Mouse (Mus musculus) lung, adult 2 months (tissue): ENCODE data around the gene Lfng. TPM values are rescaled to one million over a fixed set of nuclear protein-coding genes. Genes with fewer than 3 reads are reported as not detected.

ENCODE experiments used
- DNase-seq: peaks from one replicate; pipeline ENCODE4 v3.0.0; 2022
- H3K4me1 ChIP-seq: fragments of 200-500 bp; 2 replicates; pipeline ENCODE4 v1.6.1; 2011; ENCODE audit warnings: low read length; ENCODE audit not compliant: control insufficient read depth, insufficient read depth
- H3K4me3 ChIP-seq: fragments of 200-500 bp; replicated peaks from 2 replicates; pipeline ENCODE3; 2011; ENCODE audit warnings: low read depth, mild to moderate bottlenecking, control low read depth, low read length; ENCODE audit errors: extremely low read depth
- CTCF ChIP-seq: fragments of 200-500 bp; IDR thresholded peaks from 2 replicates; pipeline ENCODE4 v1.5.1; 2011; ENCODE audit warnings: mild to moderate bottlenecking, low read length, control low read depth; ENCODE audit not compliant: insufficient read depth
- POLR2A ChIP-seq: fragments of 200-500 bp; IDR thresholded peaks from 2 replicates; pipeline ENCODE4 v1.6.1; 2011; ENCODE audit warnings: low read depth, mild to moderate bottlenecking, control low read depth, low read length, borderline replicate concordance; ENCODE audit errors: extremely low read depth
- WGBS: fragments of 180-500 bp; shearing (Covaris S2); methylation state at CpG from one replicate; pipeline ENCODE4 v1.1.7; 2018; 5-methylcytosine and 5-hydroxymethylcytosine counted together
- polyA plus RNA-seq: library from polyadenylated mRNA; depleted of rRNA; stranded (reverse); fragments of >200 nt; gene quantifications from 2 replicates; pipeline ENCODE4 v1.2.3, GENCODE M21; 2012

Lfng gene
- polyA plus RNA-seq, 1 experiment, result 141 TPM

- DNase-seq, result no peak
- 58% methylated on average over 6 of the region's 6 CpGs for WGBS
- H3K4me3 ChIP-seq, result no peak overlapping the region
- TF ChIP-seq CTCF, result no peak
- no peak for TF ChIP-seq POLR2A
- peaks cover 17% of the 10 kb centered on the region for H3K4me1 ChIP-seq
Observed at GRCm38 (mm10) chr5:140637058-140637410, 29.9 kb downstream of the Lfng start.

GRCm38 (mm10) chr5:140637989-140638388 is 30.9 kb downstream of the Lfng start:
- Histone ChIP-seq H3K4me3 (no peak overlapping the region), H3K4me1 (peaks cover 16% of the 10 kb centered on the region)
- WGBS, result 65% methylated on average over 3 of the region's 3 CpGs
- TF ChIP-seq CTCF (no peak), POLR2A (no peak)
- DNase-seq, result no peak

GRCm38 (mm10) chr5:140638484-140638883 is 31.4 kb downstream of the Lfng start:
- TF ChIP-seq POLR2A (no peak), CTCF (no peak)
- no peak overlapping the region for H3K4me3 ChIP-seq
- H3K4me1 ChIP-seq, result peaks cover 15% of the 10 kb centered on the region
- WGBS, result 78% methylated on average over 6 of the region's 6 CpGs
- DNase-seq, result no peak

DNA sequence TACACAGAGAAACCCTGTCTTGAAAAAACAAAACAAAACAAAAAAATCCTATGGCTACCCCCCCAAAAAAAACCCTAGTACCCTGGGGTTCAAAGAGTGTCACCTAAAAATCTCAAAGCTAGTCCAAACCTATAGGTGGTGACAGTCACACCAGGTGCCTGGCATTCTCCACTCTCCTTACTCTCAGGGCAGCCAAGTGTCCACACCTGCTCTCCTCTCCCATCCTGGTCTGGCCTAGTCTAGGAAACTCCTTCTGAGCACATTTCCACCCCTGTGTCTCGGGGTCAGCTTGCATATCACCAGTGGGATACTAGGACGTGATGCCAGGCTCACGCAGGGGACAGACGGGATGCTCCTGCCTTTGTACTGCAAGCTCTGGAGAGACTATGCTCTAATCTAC is 32.2 kb downstream of the Lfng start:
- no peak overlapping the region for H3K4me3 ChIP-seq
- TF ChIP-seq CTCF (no peak), POLR2A (no peak)
- DNase-seq, result no peak
- WGBS, result 88% methylated on average over 4 of the region's 4 CpGs
- H3K4me1 ChIP-seq, result peaks cover 15% of the 10 kb centered on the region

- no peak for TF ChIP-seq POLR2A
- no peak for TF ChIP-seq CTCF
- Histone ChIP-seq H3K4me1 (peaks cover 15% of the 10 kb centered on the region), H3K4me3 (no peak overlapping the region)
- DNase-seq, result no peak
- 47% methylated on average over 14 of the region's 14 CpGs for WGBS
Observed at GRCm38 (mm10) chr5:140639871-140640270, 32.8 kb downstream of the Lfng start.

- TF ChIP-seq POLR2A (no peak), CTCF (peak; percentile 19; the same call in 1 of the 2 replicates)
- 57% methylated on average over 2 of the region's 2 CpGs for WGBS
- DNase-seq, result no peak
- Histone ChIP-seq H3K4me1 (peaks cover 18% of the 10 kb centered on the region), H3K4me3 (no peak overlapping the region)
Observed at GRCm38 (mm10) chr5:140640812-140641211, 33.7 kb downstream of the Lfng start.

DNA sequence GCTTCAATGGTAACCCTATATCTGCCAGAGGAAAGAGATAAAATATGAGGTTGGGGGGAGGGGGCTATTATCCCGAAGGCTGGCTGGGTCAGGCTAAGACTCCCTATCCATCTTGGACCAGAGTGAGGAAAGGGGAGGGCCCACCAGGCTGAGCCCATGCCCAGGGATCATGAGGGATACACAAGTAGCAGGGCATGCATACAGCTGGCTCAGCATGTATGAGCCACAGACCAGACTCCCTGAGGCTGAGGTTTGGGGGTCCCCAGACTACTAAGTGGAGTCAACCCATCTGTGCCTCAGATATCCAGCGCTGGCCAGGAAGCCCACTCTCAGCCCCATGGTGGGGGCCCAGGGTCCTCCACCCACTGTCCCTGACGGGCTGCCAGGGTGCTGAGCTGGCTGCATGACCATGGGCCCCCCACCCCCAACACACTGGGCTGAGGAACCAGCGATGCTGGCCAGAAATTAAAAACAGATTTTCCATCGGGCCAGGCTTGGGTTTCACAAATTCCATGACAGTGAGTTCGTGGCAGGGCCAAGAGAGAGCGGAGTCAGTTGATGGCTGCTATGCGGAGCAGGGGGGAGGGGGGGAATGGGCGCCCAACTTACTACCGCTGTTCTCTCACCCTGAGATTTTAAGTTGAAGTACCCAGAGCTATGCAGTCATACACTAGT is 34.3 kb downstream of the Lfng start:
- no peak for DNase-seq
- peaks cover 19% of the 10 kb centered on the region for H3K4me1 ChIP-seq
- TF ChIP-seq POLR2A, result no peak
- TF ChIP-seq CTCF, result no peak
- 44% methylated on average over 10 of the region's 10 CpGs for WGBS
- H3K4me3 ChIP-seq, result no peak overlapping the region

DNA sequence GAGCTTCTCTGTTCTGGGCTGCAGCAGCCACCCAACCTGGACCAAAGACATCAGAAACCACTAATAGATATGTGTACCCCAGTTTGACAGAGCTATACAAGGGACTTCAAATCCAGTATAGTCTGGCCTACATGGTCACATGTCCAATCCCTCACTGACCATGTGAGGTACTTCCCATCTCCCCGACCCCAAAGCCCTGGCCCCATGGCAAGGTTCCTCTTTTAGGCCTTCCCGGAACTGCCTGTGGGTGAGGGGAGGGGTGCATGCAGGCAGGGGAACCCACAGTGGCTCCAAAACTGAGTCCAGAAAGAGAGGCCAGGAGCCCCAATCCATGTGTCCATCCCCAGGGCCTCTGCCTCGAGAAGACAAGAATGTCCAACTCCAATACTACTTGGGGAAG is 35.0 kb downstream of the Lfng start:
- H3K4me1 ChIP-seq, result peaks cover 18% of the 10 kb centered on the region
- no peak for TF ChIP-seq CTCF
- no peak for DNase-seq
- H3K4me3 ChIP-seq, result no peak overlapping the region
- 51% methylated on average over 3 of the region's 3 CpGs for WGBS

DNA sequence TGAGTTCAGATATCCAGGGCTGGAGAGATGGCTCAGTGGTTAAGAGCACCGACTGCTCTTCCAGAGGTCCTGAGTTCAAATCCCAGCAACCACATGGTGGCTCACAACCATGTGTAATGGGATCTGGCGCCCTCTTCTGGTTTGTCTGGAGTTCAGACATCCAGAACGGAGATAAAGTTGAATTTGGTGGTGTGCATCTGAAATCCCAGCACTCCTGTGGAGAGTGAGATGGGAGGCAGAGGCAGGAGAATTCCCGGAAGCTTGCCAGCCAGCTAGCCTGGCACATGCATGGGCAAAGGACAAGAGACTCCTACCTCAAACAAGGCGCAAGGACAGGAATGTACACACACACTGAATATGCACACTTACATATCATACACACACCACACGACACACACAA is 37.1 kb downstream of the Lfng start:
- TF ChIP-seq CTCF (no peak), POLR2A (no peak)
- 69% methylated on average over 6 of the region's 6 CpGs for WGBS
- no peak overlapping the region for H3K4me3 ChIP-seq
- H3K4me1 ChIP-seq, result peaks cover 15% of the 10 kb centered on the region
- DNase-seq, result no peak

- H3K4me3 ChIP-seq, result no peak overlapping the region
- no peak for TF ChIP-seq CTCF
- no peak for TF ChIP-seq POLR2A
- peaks cover 16% of the 10 kb centered on the region for H3K4me1 ChIP-seq
- 50% methylated on average over 15 of the region's 15 CpGs for WGBS
- no peak for DNase-seq
Observed at GRCm38 (mm10) chr5:140644702-140645201, 37.6 kb downstream of the Lfng start.
